Mouse (Mus musculus) midbrain, embryonic 12.5 days (tissue): Measurements from ENCODE around the gene Myo19. TPM values are rescaled to one million over a fixed set of nuclear protein-coding genes. Genes with fewer than 3 reads are reported as not detected.

ENCODE experiments used
- ATAC-seq: fragments of 200-750 bp; cut with Nextera tagmentation; 2 replicates; pipeline ENCODE4 v1.8.0; 2017; ENCODE audit warnings: low read depth, moderate TSS enrichment, moderate library complexity; ENCODE audit not compliant: low FRiP score
- H3K27ac ChIP-seq: fragments of 300-500 bp; sonication (generic); replicated peaks from 2 replicates; pipeline ENCODE4 v1.5.1; 2016; ENCODE audit warnings: mild to moderate bottlenecking
- H3K27me3 ChIP-seq: fragments of 300-500 bp; sonication (generic); 2 replicates; pipeline ENCODE4 v1.6.1; 2016; ENCODE audit warnings: mild to moderate bottlenecking
- H3K36me3 ChIP-seq: fragments of 300-500 bp; sonication (generic); 2 replicates; pipeline ENCODE4 v1.6.1; 2016
- H3K4me1 ChIP-seq: fragments of 300-500 bp; sonication (generic); 2 replicates; pipeline ENCODE4 v1.6.1; 2016
- H3K4me2 ChIP-seq: fragments of 300-500 bp; sonication (generic); replicated peaks from 2 replicates; pipeline ENCODE4 v1.6.1; 2016; ENCODE audit warnings: mild to moderate bottlenecking, moderate library complexity
- H3K4me3 ChIP-seq: fragments of 300-500 bp; sonication (generic); 2 replicates; pipeline ENCODE4 v1.5.1; 2016; ENCODE audit warnings: mild to moderate bottlenecking
- H3K9ac ChIP-seq: fragments of 300-500 bp; sonication (generic); replicated peaks from 2 replicates; pipeline ENCODE4 v1.6.1; 2016; ENCODE audit warnings: mild to moderate bottlenecking, moderate library complexity
- H3K9me3 ChIP-seq: fragments of 300-500 bp; sonication (generic); 2 replicates; pipeline ENCODE4 v1.6.1; 2016; ENCODE audit warnings: mild to moderate bottlenecking
- WGBS: fragments of 180-500 bp; shearing (Covaris S2); methylation state at CpG from one replicate; pipeline ENCODE4 v1.1.7; 2016; 5-methylcytosine and 5-hydroxymethylcytosine counted together
- polyA plus RNA-seq: library from polyadenylated mRNA; unstranded; fragments of >200 nt; fragmentation: Nextera tagmentation; extraction: Ambion mirVana; gene quantifications from 2 replicates; pipeline ENCODE4 v1.2.1, GENCODE M21; 2016

Myo19 gene
- polyA plus RNA-seq = 8.5 and 9.9 TPM in 2 replicates

DNA sequence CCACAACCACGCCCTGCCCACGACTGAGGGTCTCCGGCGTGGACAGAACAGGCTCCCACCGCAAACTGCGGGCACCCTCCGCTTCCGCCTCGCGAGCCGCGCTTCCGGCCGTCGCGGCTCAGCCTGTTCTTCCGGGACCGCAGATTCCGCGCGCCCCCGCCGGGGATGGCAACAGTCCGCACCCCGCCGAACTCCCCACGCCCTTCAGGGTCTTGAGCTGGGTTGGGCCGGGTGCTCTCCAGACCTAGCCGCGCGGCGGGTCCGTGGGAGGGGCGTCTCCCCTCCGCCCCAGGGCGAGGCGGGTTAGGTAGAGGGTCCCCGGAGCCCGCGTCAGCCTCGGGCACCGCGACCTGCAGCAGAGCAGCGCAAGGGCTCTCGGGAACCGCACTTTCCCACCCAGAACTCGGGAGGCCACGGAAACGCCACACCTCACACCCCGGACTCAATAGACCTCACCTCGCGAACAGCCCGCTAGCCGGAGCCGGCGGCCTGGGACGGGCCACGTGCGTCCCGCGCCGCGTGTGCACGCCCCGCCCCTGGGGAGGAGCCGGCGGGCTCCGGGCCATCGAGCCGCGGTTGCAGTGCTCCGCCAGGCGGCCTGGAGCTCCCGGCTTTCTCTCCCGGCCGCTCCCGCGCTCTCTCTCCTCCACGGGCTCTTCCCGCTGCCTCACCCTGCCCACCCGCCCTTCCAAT lies at the start of gene Myo19, which contains the start of gene Pigw:
Myo19 (plus strand) TSS at position 377 of the 693 bp plus-strand sequence.
Pigw (minus strand) TSS at position 514 of the 693 bp plus-strand sequence.
- H3K9ac ChIP-seq = peak within 1 kb of the TSS; percentile 75
- peak within 1 kb of the TSS; percentile 85 for H3K4me2 ChIP-seq
- peaks cover 17% of the 10 kb centered on the region for H3K4me1 ChIP-seq
- H3K4me3 ChIP-seq = peak within 1 kb of the TSS; percentile 92
- no peaks in the 10 kb centered on the region for H3K9me3 ChIP-seq
- no peaks in the 10 kb centered on the region for H3K27me3 ChIP-seq
- H3K36me3 ChIP-seq = peaks cover 20% of the 10 kb centered on the region
- peak; percentile 95 for ATAC-seq
- H3K27ac ChIP-seq = peak within 1 kb of the TSS; percentile 75
- under 1% methylated on average over 69 of the region's 81 CpGs for WGBS

DNA sequence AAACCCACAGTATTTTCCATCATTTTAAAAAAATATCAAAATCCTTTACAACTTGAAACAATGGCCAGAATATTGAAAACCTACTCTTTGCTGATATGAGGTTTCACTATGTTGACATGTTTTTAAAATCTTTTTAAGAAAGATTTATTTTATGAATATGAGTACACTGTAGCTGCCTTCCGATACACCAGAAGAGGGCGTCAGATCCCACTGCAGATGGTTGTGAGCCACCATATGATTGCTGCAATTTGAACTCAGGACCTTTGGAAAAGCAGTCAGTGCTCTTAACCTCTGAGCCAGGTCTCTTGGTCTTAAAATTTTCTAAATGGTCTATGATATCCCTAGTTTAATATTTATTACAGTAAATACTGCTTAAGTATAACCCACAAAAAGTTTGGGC lies 40.6 kb upstream of the Myo19 start:
- H3K9ac ChIP-seq = no peak overlapping the region
- WGBS = 84% methylated on average over 2 of the region's 2 CpGs
- no peaks in the 10 kb centered on the region for H3K9me3 ChIP-seq
- H3K4me3 ChIP-seq = no peak overlapping the region
- H3K27me3 ChIP-seq = no peaks in the 10 kb centered on the region
- H3K4me1 ChIP-seq = no peaks in the 10 kb centered on the region
- H3K4me2 ChIP-seq = no peak overlapping the region
- no peak overlapping the region for H3K27ac ChIP-seq
- peaks cover 73% of the 10 kb centered on the region for H3K36me3 ChIP-seq
- ATAC-seq = no peak

- 95% methylated on average over 15 of the region's 15 CpGs for WGBS
- no peak for ATAC-seq
- Histone ChIP-seq H3K4me3 (no peak overlapping the region), H3K9ac (no peak overlapping the region), H3K27ac (no peak overlapping the region), H3K4me2 (no peak overlapping the region), H3K4me1 (no peaks in the 10 kb centered on the region), H3K9me3 (no peaks in the 10 kb centered on the region), H3K36me3 (peaks cover 63% of the 10 kb centered on the region), H3K27me3 (no peaks in the 10 kb centered on the region)
Observed at GRCm38 (mm10) chr11:84846741-84847474, 33.0 kb upstream of the Myo19 start.

DNA sequence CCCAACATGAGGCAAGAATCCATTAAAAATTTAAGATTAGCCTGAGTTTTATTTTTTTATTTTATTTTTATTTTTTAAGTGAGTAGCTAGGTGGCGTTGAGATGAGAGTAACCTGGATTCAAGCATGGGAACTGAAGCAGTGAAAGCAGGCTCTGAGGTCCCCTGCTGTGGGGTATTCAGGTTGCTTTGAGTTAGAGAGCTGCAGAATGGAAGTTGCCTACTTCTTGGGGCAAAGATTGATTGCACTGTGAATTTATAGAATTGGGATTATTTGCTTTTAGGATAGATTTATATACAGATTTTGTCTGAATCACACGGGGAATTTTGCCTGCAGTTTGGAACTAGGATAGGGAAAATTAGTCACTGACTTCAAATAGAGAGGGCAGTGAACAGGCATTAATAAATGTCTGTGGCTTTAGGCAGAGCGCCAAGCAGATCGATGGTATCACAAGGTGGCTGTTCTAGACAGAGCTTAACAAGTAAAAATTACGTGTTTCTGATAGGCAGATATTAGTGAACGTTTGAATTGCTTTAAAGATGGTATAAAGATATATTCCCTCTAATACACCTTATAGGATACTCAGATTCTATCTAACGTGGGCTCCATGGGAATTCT lies 32.4 kb upstream of the Myo19 start:
- no peaks in the 10 kb centered on the region for H3K4me1 ChIP-seq
- H3K36me3 ChIP-seq = peaks cover 68% of the 10 kb centered on the region
- no peak overlapping the region for H3K4me2 ChIP-seq
- no peaks in the 10 kb centered on the region for H3K9me3 ChIP-seq
- no peak overlapping the region for H3K27ac ChIP-seq
- H3K9ac ChIP-seq = no peak overlapping the region
- WGBS = 88% methylated on average over 7 of the region's 7 CpGs
- H3K4me3 ChIP-seq = no peak overlapping the region
- no peak for ATAC-seq
- H3K27me3 ChIP-seq = no peaks in the 10 kb centered on the region

- Histone ChIP-seq H3K9ac (no peak overlapping the region), H3K4me1 (no peaks in the 10 kb centered on the region), H3K4me2 (no peak overlapping the region), H3K4me3 (no peak overlapping the region), H3K27ac (no peak overlapping the region), H3K27me3 (no peaks in the 10 kb centered on the region), H3K9me3 (no peaks in the 10 kb centered on the region), H3K36me3 (peaks cover 51% of the 10 kb centered on the region)
- 94% methylated on average over 6 of the region's 6 CpGs for WGBS
- ATAC-seq = no peak
Observed at GRCm38 (mm10) chr11:84855285-84855684, 24.7 kb upstream of the Myo19 start.

DNA sequence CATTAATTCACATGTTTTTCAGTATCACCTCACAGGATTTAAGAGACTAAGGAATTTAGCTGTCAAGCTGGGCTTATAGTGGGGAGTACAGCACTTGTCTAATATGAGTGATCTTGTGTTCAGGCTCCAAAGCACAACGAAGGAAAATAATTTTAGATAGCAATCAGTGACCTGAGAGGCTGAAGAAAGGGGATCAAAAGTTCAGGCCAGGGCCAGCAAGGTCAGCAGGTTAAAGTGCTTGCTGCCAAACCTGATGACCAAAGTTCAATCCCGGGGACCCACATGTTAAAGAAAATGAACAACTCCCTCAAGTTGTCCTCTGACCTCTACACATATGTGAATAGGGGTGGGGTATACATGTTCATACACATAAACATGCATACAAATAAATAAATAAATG lies 14.7 kb upstream of the Myo19 start:
- peaks cover 13% of the 10 kb centered on the region for H3K4me1 ChIP-seq
- H3K4me3 ChIP-seq = no peak overlapping the region
- no peak overlapping the region for H3K4me2 ChIP-seq
- H3K27me3 ChIP-seq = no peaks in the 10 kb centered on the region
- ATAC-seq = no peak
- H3K9me3 ChIP-seq = no peaks in the 10 kb centered on the region
- 80% methylated on average over 2 of the region's 2 CpGs for WGBS
- no peak overlapping the region for H3K9ac ChIP-seq
- H3K27ac ChIP-seq = no peak overlapping the region
- H3K36me3 ChIP-seq = peaks cover 10% of the 10 kb centered on the region

DNA sequence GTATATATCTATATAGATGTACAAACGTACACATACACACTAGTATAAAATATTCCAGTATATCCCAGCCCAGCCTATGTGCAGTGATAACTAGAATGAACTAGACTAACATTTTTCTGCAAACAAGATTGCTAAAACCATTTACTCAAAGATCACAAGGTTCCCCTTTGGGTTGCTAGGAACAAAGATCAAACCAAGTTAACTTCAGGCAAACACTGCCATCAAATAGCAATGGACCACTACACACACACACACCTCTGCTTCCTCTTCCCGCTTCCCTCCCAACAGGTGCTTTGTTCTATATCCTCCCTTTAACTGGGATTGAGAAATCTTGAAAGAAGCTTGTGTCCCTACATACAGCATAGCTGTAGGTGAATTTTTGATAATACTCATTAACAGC lies 12.4 kb upstream of the Myo19 start:
- WGBS = 87% methylated on average over 2 of the region's 2 CpGs
- Histone ChIP-seq H3K4me3 (no peak overlapping the region), H3K27me3 (no peaks in the 10 kb centered on the region), H3K36me3 (0 out of 2 replicates have a peak, but pooled peaks cover 5% of the 10 kb centered on the region), H3K9ac (no peak overlapping the region), H3K4me1 (peaks cover 15% of the 10 kb centered on the region), H3K4me2 (peak overlapping the region; percentile 11; the same call in 1 of the 2 replicates), H3K27ac (no peak overlapping the region), H3K9me3 (no peaks in the 10 kb centered on the region)
- no peak for ATAC-seq

DNA sequence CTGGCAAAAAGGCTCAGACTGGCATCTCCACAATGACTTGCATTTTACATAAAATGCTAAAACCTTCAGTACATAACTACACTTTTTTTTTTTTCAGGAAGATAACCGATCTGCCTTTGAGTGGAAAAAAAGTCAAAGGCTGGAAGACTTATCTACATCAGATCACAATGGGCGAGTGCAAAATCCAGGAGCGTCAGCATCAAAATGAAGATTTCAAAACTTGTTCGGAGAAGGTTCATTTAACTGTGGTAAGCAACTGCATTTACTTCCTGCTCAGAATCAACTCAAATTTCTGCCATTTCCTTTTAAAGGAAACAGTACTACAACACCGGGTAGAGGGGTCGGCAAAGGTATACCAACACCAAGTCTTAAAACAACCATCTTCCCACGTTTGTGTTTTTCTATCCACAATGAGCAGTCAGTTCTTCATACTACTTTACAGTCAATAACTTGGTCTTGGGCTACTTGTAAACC lies 11.1 kb upstream of the Myo19 start:
- Histone ChIP-seq H3K27me3 (no peaks in the 10 kb centered on the region), H3K9me3 (no peaks in the 10 kb centered on the region), H3K4me2 (peak overlapping the region; percentile 80), H3K4me3 (peak overlapping the region; percentile 85), H3K27ac (0 out of 2 replicates have a peak overlapping the region, but pooled peaks have one; percentile 96), H3K36me3 (0 out of 2 replicates have a peak, but pooled peaks cover 5% of the 10 kb centered on the region), H3K4me1 (peaks cover 15% of the 10 kb centered on the region), H3K9ac (peak overlapping the region; percentile 91)
- no peak for ATAC-seq
- WGBS = 21% methylated on average over 7 of the region's 7 CpGs

DNA sequence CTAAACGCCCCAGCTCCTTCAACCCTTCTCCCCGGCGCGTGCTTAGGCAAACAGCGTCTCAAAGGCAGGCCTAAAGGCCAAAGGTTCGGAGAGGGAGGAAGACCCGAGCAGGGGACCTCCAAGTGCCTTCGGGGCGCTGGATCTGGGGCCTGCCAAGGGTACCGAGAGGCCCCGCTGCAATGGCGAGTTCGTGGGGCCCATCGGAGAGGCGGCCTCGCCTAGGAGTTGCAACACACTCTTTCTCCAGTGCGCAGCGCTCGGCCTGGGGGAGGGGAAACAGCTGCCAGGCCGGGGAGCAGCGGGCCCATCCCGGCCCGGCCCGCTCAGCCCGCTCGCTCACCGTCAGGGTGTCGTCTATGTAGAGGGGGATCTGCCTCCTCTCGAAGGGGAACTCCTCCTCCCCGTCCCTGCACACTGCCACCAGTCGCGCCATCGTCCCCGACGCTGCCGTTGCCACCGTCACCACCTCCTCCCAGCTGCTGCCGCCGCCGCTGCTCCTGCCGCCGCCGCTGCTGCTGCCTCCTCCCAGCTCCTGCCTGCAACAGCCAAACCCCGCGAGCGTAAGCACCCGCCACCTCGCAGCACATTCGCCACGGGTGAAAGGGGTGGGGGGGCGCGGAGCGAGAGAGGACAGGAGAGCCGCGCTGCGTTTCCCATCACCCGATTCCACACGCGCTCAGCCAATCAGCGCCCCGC lies 10.3 kb upstream of the Myo19 start:
- Histone ChIP-seq H3K4me1 (peaks cover 15% of the 10 kb centered on the region), H3K27ac (peak overlapping the region; percentile 96), H3K36me3 (no peaks in the 10 kb centered on the region), H3K27me3 (no peaks in the 10 kb centered on the region), H3K9ac (peak overlapping the region; percentile 91), H3K4me3 (peak overlapping the region; percentile 85), H3K9me3 (no peaks in the 10 kb centered on the region), H3K4me2 (peak overlapping the region; percentile 80)
- under 1% methylated on average over 51 of the region's 61 CpGs for whole genome bisulfite sequencing
- ATAC-seq = peak; percentile 84

GRCm38 (mm10) chr11:84870337-84871043 lies 9.5 kb upstream of the Myo19 start, which contains the start of gene Ggnbp2:
Ggnbp2 (minus strand) TSS chr11:84870817.
- H3K4me1 ChIP-seq = peaks cover 15% of the 10 kb centered on the region
- no peaks in the 10 kb centered on the region for H3K27me3 ChIP-seq
- H3K36me3 ChIP-seq = no peaks in the 10 kb centered on the region
- peak within 1 kb of the TSS; percentile 85 for H3K4me3 ChIP-seq
- peak within 1 kb of the TSS; percentile 96 for H3K27ac ChIP-seq
- no peaks in the 10 kb centered on the region for H3K9me3 ChIP-seq
- peak within 1 kb of the TSS; percentile 80 for H3K4me2 ChIP-seq
- peak within 1 kb of the TSS; percentile 91 for H3K9ac ChIP-seq
- peak; percentile 90 for ATAC-seq
- WGBS = under 1% methylated on average over 51 of the region's 62 CpGs

GRCm38 (mm10) chr11:84871046-84871445 lies 8.9 kb upstream of the Myo19 start:
- under 1% methylated on average over 10 of the region's 10 CpGs for WGBS
- Histone ChIP-seq H3K4me2 (peak overlapping the region; percentile 80), H3K9ac (peak overlapping the region; percentile 91), H3K9me3 (no peaks in the 10 kb centered on the region), H3K4me3 (peak overlapping the region; percentile 85), H3K36me3 (no peaks in the 10 kb centered on the region), H3K27ac (peak overlapping the region; percentile 96), H3K27me3 (no peaks in the 10 kb centered on the region), H3K4me1 (peaks cover 15% of the 10 kb centered on the region)
- peak; percentile 39 for ATAC-seq
